Mouse (Mus musculus): ENCODE results near the gene Anp32b. TPM values are rescaled to one million over a fixed set of nuclear protein-coding genes. Genes with fewer than 3 reads are reported as not detected.

The Anp32b gene
- polyA plus RNA-seq, 1 experiment, result not detected

- Histone ChIP-seq H3K4me3 (ENCODE audit: insufficient read depth, low read depth, low read length) (no peak overlapping the region), H3K4me1 (ENCODE audit: control insufficient read depth, insufficient read depth, low read length) (no peaks in the 10 kb centered on the region), H3K27ac (ENCODE audit: insufficient read depth, low read depth, low read length) (no peak overlapping the region)
- no peak for TF ChIP-seq CTCF (IDR thresholded peaks at IDR 0.05; ENCODE audit: insufficient read depth, low read depth, low read length)
- TF ChIP-seq POLR2A (IDR thresholded peaks at IDR 0.05; ENCODE audit: insufficient read depth, low read depth, low read length), result no peak
- WGBS, result 83% methylated on average over 8 of the region's 8 CpGs
Observed at GRCm38 (mm10) chr4:46422625-46423024, 28.1 kb upstream of the Anp32b start.

DNA sequence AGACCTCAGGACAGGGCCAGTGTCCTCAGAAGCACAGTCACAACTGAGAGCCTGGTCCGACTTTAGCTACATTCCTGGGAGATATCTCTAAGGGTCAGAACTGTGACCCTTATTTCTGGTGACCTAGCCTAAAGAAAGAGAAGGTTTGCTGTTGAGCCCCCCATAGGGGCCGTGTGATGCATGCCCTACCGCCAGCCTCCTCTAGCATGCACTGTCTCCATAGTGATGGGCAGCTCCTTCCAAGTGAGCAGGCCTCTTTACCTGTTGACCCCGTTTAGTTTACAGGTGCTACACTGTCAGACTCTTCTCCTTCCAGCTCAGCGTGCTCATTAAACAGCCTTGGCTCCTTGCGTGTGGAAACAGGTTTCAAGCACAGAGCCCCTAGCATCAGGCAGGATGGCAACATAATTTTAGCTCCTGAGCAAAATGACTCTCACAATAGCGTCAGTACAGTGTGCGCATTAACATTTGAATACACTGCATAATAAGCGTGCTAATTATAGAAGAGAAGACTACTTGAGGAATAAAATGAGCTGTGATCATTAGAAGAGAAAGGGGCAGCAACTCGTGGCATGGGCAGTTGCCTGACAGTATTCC, 21.7 kb upstream of the Anp32b start:
- peak overlapping the region; percentile 88 for H3K27ac ChIP-seq (ENCODE audit: insufficient read depth, low read depth, low read length)
- TF ChIP-seq POLR2A (IDR thresholded peaks at IDR 0.05; ENCODE audit: insufficient read depth, low read depth, low read length) (no peak), CTCF (IDR thresholded peaks at IDR 0.05; ENCODE audit: insufficient read depth, low read depth, low read length) (no peak)
- no peak overlapping the region for H3K4me3 ChIP-seq (ENCODE audit: insufficient read depth, low read depth, low read length)
- H3K4me1 ChIP-seq (ENCODE audit: control insufficient read depth, insufficient read depth, low read length), result peaks cover 3% of the 10 kb centered on the region
- WGBS, result 21% methylated on average over 10 of the region's 10 CpGs

- no peak for TF ChIP-seq POLR2A (IDR thresholded peaks at IDR 0.05; ENCODE audit: insufficient read depth, low read depth, low read length)
- TF ChIP-seq CTCF (IDR thresholded peaks at IDR 0.05; ENCODE audit: insufficient read depth, low read depth, low read length), result no peak
- H3K4me3 ChIP-seq (ENCODE audit: insufficient read depth, low read depth, low read length), result no peak overlapping the region
- H3K27ac ChIP-seq (ENCODE audit: insufficient read depth, low read depth, low read length), result no peak overlapping the region
- WGBS, result 94% methylated on average over 12 of the region's 12 CpGs
- peaks cover 3% of the 10 kb centered on the region for H3K4me1 ChIP-seq (ENCODE audit: control insufficient read depth, insufficient read depth, low read length)
Observed at GRCm38 (mm10) chr4:46432339-46433036, 18.2 kb upstream of the Anp32b start.

DNA sequence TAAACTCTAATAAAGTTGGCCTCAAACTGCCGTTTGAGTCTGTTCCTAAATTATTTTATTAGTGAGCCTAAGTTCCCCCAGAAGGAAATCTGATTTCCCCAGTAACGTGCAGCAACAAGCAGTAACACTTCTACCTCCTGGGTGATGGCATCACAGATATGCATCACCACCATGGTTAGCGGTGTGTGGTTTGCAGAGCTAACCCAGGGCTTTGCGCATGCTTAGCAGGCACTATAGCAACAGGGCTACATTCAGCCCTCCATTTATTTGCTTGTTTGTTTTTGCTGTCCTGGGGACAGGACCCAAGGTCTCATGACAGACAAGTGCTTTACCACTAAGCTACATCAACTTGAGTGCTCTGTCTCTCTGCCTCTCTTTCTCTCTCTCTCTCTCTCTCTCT, 8.2 kb upstream of the Anp32b start:
- H3K4me1 ChIP-seq (ENCODE audit: control insufficient read depth, insufficient read depth, low read length), result no peaks in the 10 kb centered on the region
- no peak overlapping the region for H3K27ac ChIP-seq (ENCODE audit: insufficient read depth, low read depth, low read length)
- 80% methylated on average over 4 of the region's 4 CpGs for WGBS
- TF ChIP-seq CTCF (IDR thresholded peaks at IDR 0.05; ENCODE audit: insufficient read depth, low read depth, low read length), result no peak
- TF ChIP-seq POLR2A (IDR thresholded peaks at IDR 0.05; ENCODE audit: insufficient read depth, low read depth, low read length), result no peak
- no peak overlapping the region for H3K4me3 ChIP-seq (ENCODE audit: insufficient read depth, low read depth, low read length)

- H3K4me3 ChIP-seq (ENCODE audit: insufficient read depth, low read depth, low read length), result no peak overlapping the region
- no peak overlapping the region for H3K27ac ChIP-seq (ENCODE audit: insufficient read depth, low read depth, low read length)
- 55% methylated on average over 9 of the region's 9 CpGs for WGBS
- H3K4me1 ChIP-seq (ENCODE audit: control insufficient read depth, insufficient read depth, low read length), result peaks cover 1% of the 10 kb centered on the region
- no peak for TF ChIP-seq CTCF (IDR thresholded peaks at IDR 0.05; ENCODE audit: insufficient read depth, low read depth, low read length)
- TF ChIP-seq POLR2A (IDR thresholded peaks at IDR 0.05; ENCODE audit: insufficient read depth, low read depth, low read length), result no peak
Observed at GRCm38 (mm10) chr4:46445237-46445945, 5.3 kb upstream of the Anp32b start.

- TF ChIP-seq POLR2A (IDR thresholded peaks at IDR 0.05; ENCODE audit: insufficient read depth, low read depth, low read length) (no peak), CTCF (IDR thresholded peaks at IDR 0.05; ENCODE audit: insufficient read depth, low read depth, low read length) (no peak)
- 57% methylated on average over 1 of the region's 1 CpGs for WGBS
- H3K4me3 ChIP-seq (ENCODE audit: insufficient read depth, low read depth, low read length), result no peak overlapping the region
- H3K27ac ChIP-seq (ENCODE audit: insufficient read depth, low read depth, low read length), result no peak overlapping the region
- peaks cover 5% of the 10 kb centered on the region for H3K4me1 ChIP-seq (ENCODE audit: control insufficient read depth, insufficient read depth, low read length)
Observed at GRCm38 (mm10) chr4:46447461-46447860, 3.2 kb upstream of the Anp32b start.

DNA sequence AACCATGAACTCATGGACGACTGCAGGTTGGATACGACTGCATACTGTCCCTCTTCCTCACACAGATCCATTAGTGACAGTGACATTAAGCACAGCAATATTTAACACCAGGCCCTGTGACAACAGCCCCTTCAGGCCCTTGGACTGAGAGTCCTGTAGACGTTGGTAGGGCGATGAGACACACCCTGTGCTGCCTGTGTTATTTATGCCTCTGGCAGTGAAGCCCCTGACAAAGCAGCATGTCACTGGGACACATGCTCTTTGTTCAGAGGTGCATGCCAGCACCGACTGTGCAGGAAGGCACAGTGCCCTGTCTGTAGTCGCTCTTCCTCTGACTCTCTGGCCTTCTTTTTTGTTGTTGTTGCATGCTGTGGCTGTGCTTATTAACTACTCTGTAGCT, 1.8 kb upstream of the Anp32b start:
- peaks cover 9% of the 10 kb centered on the region for H3K4me1 ChIP-seq (ENCODE audit: control insufficient read depth, insufficient read depth, low read length)
- no peak overlapping the region for H3K27ac ChIP-seq (ENCODE audit: insufficient read depth, low read depth, low read length)
- 50% methylated on average over 6 of the region's 6 CpGs for WGBS
- no peak for TF ChIP-seq CTCF (IDR thresholded peaks at IDR 0.05; ENCODE audit: insufficient read depth, low read depth, low read length)
- TF ChIP-seq POLR2A (IDR thresholded peaks at IDR 0.05; ENCODE audit: insufficient read depth, low read depth, low read length), result no peak
- H3K4me3 ChIP-seq (ENCODE audit: insufficient read depth, low read depth, low read length), result no peak overlapping the region

DNA sequence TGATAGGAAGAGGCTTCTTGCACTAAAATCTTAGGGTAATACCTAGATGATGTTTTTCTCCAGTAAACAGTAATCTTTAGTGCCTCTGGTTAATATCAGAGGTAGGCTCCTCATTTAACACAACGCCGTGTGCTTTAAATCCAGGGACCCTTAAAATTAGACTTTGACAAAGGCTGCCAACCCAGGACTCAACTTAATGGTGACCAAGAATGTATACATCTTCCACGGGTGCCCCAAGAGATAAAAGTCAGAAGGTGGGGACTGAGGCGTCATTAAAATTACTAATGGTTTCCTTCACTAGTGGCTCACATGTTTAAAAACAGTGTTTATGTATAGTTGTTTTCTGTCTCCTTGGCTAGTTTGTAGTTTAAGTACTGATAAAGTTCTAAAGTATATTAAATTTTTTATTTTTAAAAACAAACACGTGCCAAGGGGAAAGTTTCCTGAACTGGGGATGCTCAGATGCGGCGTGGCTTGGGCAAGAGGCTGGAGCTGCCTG, 633 bp upstream of the Anp32b start:
- Histone ChIP-seq H3K27ac (ENCODE audit: insufficient read depth, low read depth, low read length) (peak overlapping the region; percentile 68; the same call in 1 of the 2 replicates), H3K4me1 (ENCODE audit: control insufficient read depth, insufficient read depth, low read length) (peaks cover 9% of the 10 kb centered on the region), H3K4me3 (ENCODE audit: insufficient read depth, low read depth, low read length) (peak overlapping the region; percentile 92)
- TF ChIP-seq POLR2A (IDR thresholded peaks at IDR 0.05; ENCODE audit: insufficient read depth, low read depth, low read length) (no peak), CTCF (IDR thresholded peaks at IDR 0.05; ENCODE audit: insufficient read depth, low read depth, low read length) (no peak)
- 36% methylated on average over 7 of the region's 7 CpGs for WGBS
